Mouse (Mus musculus) CH12.LX (cell line): ENCODE results near the gene Orc1.

Source experiments
- CTCF ChIP-seq, 2 experiments: IDR thresholded peaks in 1 of 2; conservative IDR thresholded peaks in 1 of 2; 2 replicates each; pipeline ENCODE4 v1.5.1; 2011 to 2012; ENCODE audit warnings: low read depth in 2 of 2, low read length in 2 of 2, improper control_type of control experiment in 1 of 2, inconsistent platforms in 1 of 2, mild to moderate bottlenecking in 1 of 2, moderate library complexity in 1 of 2
- EP300 ChIP-seq: IDR thresholded peaks from 2 replicates; pipeline ENCODE4 v1.6.1; 2011; ENCODE audit warnings: low read length, improper control_type of control experiment
- HCFC1 ChIP-seq: IDR thresholded peaks from 2 replicates; pipeline ENCODE4 v1.6.1; 2012; ENCODE audit warnings: low read depth, mild to moderate bottlenecking, inconsistent platforms, low read length, improper control_type of control experiment
- MAX ChIP-seq: IDR thresholded peaks from 2 replicates; pipeline ENCODE4 v1.6.1; 2011; ENCODE audit warnings: low read length, improper control_type of control experiment
- POLR2AphosphoS2 ChIP-seq: IDR thresholded peaks from 2 replicates; pipeline ENCODE4 v1.6.1; 2011; ENCODE audit warnings: low read depth, low read length, improper control_type of control experiment
- UBTF ChIP-seq: IDR thresholded peaks from 2 replicates; pipeline ENCODE4 v1.6.1; 2012; ENCODE audit warnings: low read depth, mild to moderate bottlenecking, inconsistent platforms, low read length, improper control_type of control experiment, moderate library complexity
- USF1 ChIP-seq: IDR thresholded peaks from 2 replicates; pipeline ENCODE4 v1.6.1; 2014; ENCODE audit warnings: low read depth, mild to moderate bottlenecking, inconsistent platforms, low read length, improper control_type of control experiment

GRCm38 (mm10) chr4:108618586-108618985 is 39.4 kb downstream of the Orc1 start:
- TF ChIP-seq POLR2AphosphoS2 (no peak), UBTF (no peak), EP300 (no peak), USF1 (no peak), CTCF (conservative IDR thresholded peaks at IDR 0.05 in 1 of 2, IDR thresholded peaks at IDR 0.05 in 1 of 2; ENCODE audit: low read depth in 2 of 2, low read length in 2 of 2) (no peak), HCFC1 (no peak), MAX (no peak)
